Mouse (Mus musculus) kidney, adult 11 months (tissue): ENCODE data around the gene Flii.

Experiments used
- DNase-seq: peaks from one replicate; pipeline ENCODE4 v3.0.0; 2022

The Flii gene

GRCm38 (mm10) chr11:60712639-60713255, 14.3 kb downstream of the Flii start:
- no peak for DNase-seq

- no peak for DNase-seq
Observed at GRCm38 (mm10) chr11:60712040-60712439, 15.0 kb downstream of the Flii start.

- peak; percentile 3 for DNase-seq
Observed at GRCm38 (mm10) chr11:60711218-60711617, 15.8 kb downstream of the Flii start.

- DNase-seq = peak; percentile 5
Observed at GRCm38 (mm10) chr11:60709481-60710465, 17.3 kb downstream of the Flii start.

- DNase-seq = no peak
Observed at GRCm38 (mm10) chr11:60708631-60709030, 18.4 kb downstream of the Flii start.

- peak; percentile 93 for DNase-seq
Observed at GRCm38 (mm10) chr11:60707672-60708071, 19.4 kb downstream of the Flii start.

GRCm38 (mm10) chr11:60706696-60707480, 20.2 kb downstream of the Flii start:
- DNase-seq = no peak

GRCm38 (mm10) chr11:60706076-60706475, 21.0 kb downstream of the Flii start:
- peak; percentile 6 for DNase-seq

- peak; percentile 1 for DNase-seq
Observed at GRCm38 (mm10) chr11:60705255-60705654, 21.8 kb downstream of the Flii start.

- DNase-seq = peak; percentile 2
Observed at GRCm38 (mm10) chr11:60704023-60704880, 22.8 kb downstream of the Flii start.

GRCm38 (mm10) chr11:60703131-60703530, 23.9 kb downstream of the Flii start:
- DNase-seq = peak; percentile 53

- peak; percentile 12 for DNase-seq
Observed at GRCm38 (mm10) chr11:60701611-60702010, 25.5 kb downstream of the Flii start.

GRCm38 (mm10) chr11:60700320-60701185, 26.5 kb downstream of the Flii start:
- peak; percentile 5 for DNase-seq

GRCm38 (mm10) chr11:60699524-60700075, 27.5 kb downstream of the Flii start, which contains the start of gene Llgl1:
Llgl1 (plus strand) TSS chr11:60699723.
- peak; percentile 83 for DNase-seq

- peak; percentile 61 for DNase-seq
Observed at GRCm38 (mm10) chr11:60698806-60699523, 28.1 kb downstream of the Flii start.

- no peak for DNase-seq
Observed at GRCm38 (mm10) chr11:60697561-60697960, 29.5 kb downstream of the Flii start.

GRCm38 (mm10) chr11:60696165-60696564, 30.9 kb downstream of the Flii start:
- no peak for DNase-seq
